In the genomic region with DNA sequence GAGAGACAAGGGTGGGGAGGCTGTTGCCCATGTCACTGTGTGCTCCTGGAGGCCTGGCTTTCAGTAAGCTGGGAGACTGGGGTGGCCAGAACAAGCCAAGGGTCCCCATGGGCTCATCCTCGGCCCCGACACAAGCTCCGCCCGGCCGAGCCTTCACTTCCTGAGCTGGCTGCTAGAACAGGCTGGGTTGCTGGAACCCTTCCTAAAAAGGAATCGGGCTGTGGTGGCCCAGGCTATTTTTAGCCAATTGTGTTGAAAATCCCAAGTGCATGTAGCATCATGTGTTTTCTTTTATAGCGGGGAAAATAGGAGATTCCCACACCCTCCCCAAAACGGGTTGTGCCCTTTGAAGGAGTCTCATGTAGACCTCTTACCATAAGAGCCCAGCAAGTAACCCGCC, we compare ENCODE assay signal across 12 mouse cellular contexts.
DNase-seq lines count a peak whose midpoint lies in the region; ATAC-seq and TF ChIP-seq lines count a peak whose summit lies in the region.
"Had no signal": no experiment of that assay in that cellular context is flagged by ENCODE, and none has a peak within 500 bp of the region (broad histone marks: within the 10 kb centered on the region; RNA-seq: fewer than 3 reads in every experiment).

No protein-coding gene starts in this region.

- no peak overlapping the region for H3K9ac ChIP-seq in heart, embryonic 15.5 days
- H3K9ac ChIP-seq: hindbrain, embryonic 15.5 days; limb, embryonic 15.5 days had no signal

- peak overlapping the region; percentile 60 for H3K27ac ChIP-seq in left cerebral cortex, adult 2 months
- peak overlapping the region; percentile 54 for H3K27ac ChIP-seq in heart, embryonic 15.5 days
- H3K27ac ChIP-seq: hindbrain, embryonic 15.5 days; limb, embryonic 15.5 days had no signal

- ATAC-seq in heart, embryonic 15.5 days (replicated peaks; ENCODE audit: insufficient number of reproducible peaks, insufficient read depth, low FRiP score, low read depth): no peak

- intact Hi-C loops in left cerebral cortex, adult 2 months (cut with DNase I): no loop called here
- intact Hi-C loops in left cerebral cortex, postnatal 36 days (cut with DNase I): loop anchor here (5.0 kb wide), 1 partner anchor 92 kb away; no protein-coding TSS in a partner anchor

- H3K4me1 ChIP-seq in heart, embryonic 15.5 days (replicated peaks): peaks cover 34% of the 10 kb centered on the region

- H3K4me2 ChIP-seq in heart, embryonic 15.5 days: no peak overlapping the region
- H3K4me2 ChIP-seq: hindbrain, embryonic 15.5 days; limb, embryonic 15.5 days had no signal

- no peaks in the 10 kb centered on the region for H3K9me3 ChIP-seq in heart, embryonic 15.5 days (replicated peaks)
- H3K9me3 ChIP-seq: hindbrain, embryonic 15.5 days; limb, embryonic 15.5 days had no signal

- peak; percentile 51 to 57 for DNase-seq in cerebellum, postnatal 10 days
- no peak for DNase-seq in cerebellum, postnatal 4 days (ENCODE audit: low spot score in 2 of 2)
- no peak for DNase-seq in left cerebral cortex, adult 2 months (ENCODE audit: extremely low spot score in 1 of 2, low spot score in 2 of 2)
- DNase-seq in left cerebral cortex, postnatal 36 days (ENCODE audit: low spot score in 2 of 2): no peak
- peak; percentile 56 to 62 for DNase-seq in kidney, postnatal 36 days
- DNase-seq in right cerebral cortex, postnatal 10 days (ENCODE audit: low spot score in 2 of 2): no peak
- DNase-seq in spleen, postnatal 4 days (ENCODE audit: low spot score in 2 of 2): no peak
- DNase-seq: B cell, adult 2 months had no signal

- H3K4me3 ChIP-seq in left cerebral cortex, adult 2 months: no peak overlapping the region
- H3K4me3 ChIP-seq in heart, embryonic 15.5 days: no peak overlapping the region
- H3K4me3 ChIP-seq: hindbrain, embryonic 15.5 days; limb, embryonic 15.5 days; myocyte had no signal

- TF ChIP-seq CTCF in left cerebral cortex, adult 2 months (IDR thresholded peaks at IDR 0.05): no peak

- 48% methylated on average over 9 of the region's 9 CpGs for WGBS in heart, embryonic 15.5 days

- no peaks in the 10 kb centered on the region for H3K36me3 ChIP-seq in heart, embryonic 15.5 days
- H3K36me3 ChIP-seq: hindbrain, embryonic 15.5 days; limb, embryonic 15.5 days had no signal

- no peaks in the 10 kb centered on the region for H3K27me3 ChIP-seq in heart, embryonic 15.5 days
- H3K27me3 ChIP-seq: hindbrain, embryonic 15.5 days; limb, embryonic 15.5 days had no signal

Comparison
In these comparisons a context has a peak if more than half of its experiments do, and no peak if none do; other contexts are left out.
1. DNase-seq: peak in cerebellum, postnatal 10 days (2 of 2) and kidney, postnatal 36 days (2 of 2); none in cerebellum, postnatal 4 days (0 of 2), left cerebral cortex, adult 2 months (0 of 2), left cerebral cortex, postnatal 36 days (0 of 2), right cerebral cortex, postnatal 10 days (0 of 2) and spleen, postnatal 4 days (0 of 2).